Mouse (Mus musculus) lung, postnatal 36 days (tissue): Measurements from ENCODE around the gene Rpa3.
A peak's percentile ranks its signal among the peaks of the same experiment; 100 is the strongest.

ENCODE experiments used
- DNase-seq: peaks from one replicate; pipeline ENCODE4 v3.0.0; 2022; ENCODE audit warnings: mixed read lengths

Gene Rpa3

GRCm38 (mm10) chr6:8259004-8259666 is at the start of gene Rpa3, which contains the start of the genes Umad1 and Gm45062:
TSS of gene Rpa3 (minus strand) at chr6:8259173.
TSS of gene Umad1 (plus strand) at chr6:8259288.
TSS of gene Gm45062 (plus strand) at chr6:8259450.
- DNase-seq: peak; percentile 99

- DNase-seq: peak; percentile 6
These were observed 49.2 kb upstream of the Rpa3 start for GRCm38 (mm10) chr6:8307878-8308775.

- DNase-seq: no peak
These were observed 40.3 kb upstream of the Rpa3 start for GRCm38 (mm10) chr6:8299066-8299863.

- DNase-seq: no peak
These were observed 35.2 kb upstream of the Rpa3 start for GRCm38 (mm10) chr6:8294048-8294784.

- no peak for DNase-seq
These were observed 30.0 kb upstream of the Rpa3 start for GRCm38 (mm10) chr6:8288755-8289580.

GRCm38 (mm10) chr6:8286146-8286545 is 27.2 kb upstream of the Rpa3 start:
- DNase-seq: no peak

- no peak for DNase-seq
These were observed 26.5 kb upstream of the Rpa3 start for GRCm38 (mm10) chr6:8285401-8285960.

- DNase-seq: no peak
These were observed 24.3 kb upstream of the Rpa3 start for GRCm38 (mm10) chr6:8283255-8283654.

- DNase-seq: no peak
These were observed 19.5 kb upstream of the Rpa3 start for GRCm38 (mm10) chr6:8278426-8279002.

GRCm38 (mm10) chr6:8276431-8276830 is 17.5 kb upstream of the Rpa3 start:
- DNase-seq: no peak

- DNase-seq: peak; percentile 92
These were observed 16.1 kb upstream of the Rpa3 start for GRCm38 (mm10) chr6:8275098-8275497.

- DNase-seq: peak; percentile 71
These were observed 15.5 kb upstream of the Rpa3 start for GRCm38 (mm10) chr6:8274387-8275054.

- no peak for DNase-seq
These were observed 12.1 kb upstream of the Rpa3 start for GRCm38 (mm10) chr6:8271047-8271446.

- no peak for DNase-seq
These were observed 683 bp upstream of the Rpa3 start for GRCm38 (mm10) chr6:8259667-8260044.

GRCm38 (mm10) chr6:8258316-8258715 is 657 bp downstream of the Rpa3 start:
- no peak for DNase-seq

- DNase-seq: no peak
These were observed 30.4 kb downstream of the Rpa3 start for GRCm38 (mm10) chr6:8228596-8228995.

GRCm38 (mm10) chr6:8227035-8227434 is 31.9 kb downstream of the Rpa3 start:
- DNase-seq: no peak

- DNase-seq: no peak
These were observed 48.3 kb downstream of the Rpa3 start for GRCm38 (mm10) chr6:8210661-8211060.

GRCm38 (mm10) chr6:8209866-8210186 is 49.1 kb downstream of the Rpa3 start:
- no peak for DNase-seq
